Mouse (Mus musculus): Measurements from ENCODE around the gene Spem1. TPM values are rescaled to one million over a fixed set of nuclear protein-coding genes. Genes with fewer than 3 reads are reported as not detected.

The Spem1 gene
- total RNA-seq, 2 experiments from 2014 or later: not detected

- no peak for DNase-seq (ENCODE audit: low spot score)
- intact Hi-C loops (cut with DNase I): no loop called here
These were observed 46.3 kb downstream of the Spem1 start for GRCm38 (mm10) chr11:69775716-69776115.

- DNase-seq (ENCODE audit: low spot score): no peak
- intact Hi-C loops (cut with DNase I): no loop called here
These were observed 47.0 kb downstream of the Spem1 start for GRCm38 (mm10) chr11:69774961-69775360.

Other genes starting within 250 kb of the Spem1 start
- 1 to 10 TPM; 4.6 to 6.1 TPM for gene Wrap53, start 241.9 kb downstream of the Spem1 start, total RNA-seq (2021)
- 10 to 100 TPM; 16.9 to 17.9 TPM for gene Trp53, start 241.8 kb downstream of the Spem1 start, total RNA-seq (2021)
- 10 to 100 TPM; 18.0 to 25.8 TPM for gene Atp1b2, start 216.2 kb downstream of the Spem1 start, total RNA-seq (2021)
- not detected for gene Shbg, start 204.3 kb downstream of the Spem1 start, total RNA-seq (2021)
- gene Sat2, start 200.2 kb downstream of the Spem1 start, total RNA-seq (2021): 1 to 10 TPM; 2.3 to 2.5 TPM
- gene Fxr2, start 189.2 kb downstream of the Spem1 start, total RNA-seq (2021): 10 to 100 TPM; 81.8 to 84.9 TPM
- not detected for gene Sox15, start 166.9 kb downstream of the Spem1 start, total RNA-seq (2021)
- 10 to 100 TPM; 15.2 to 16.5 TPM for gene Mpdu1, start 159.5 kb downstream of the Spem1 start, total RNA-seq (2021)
- gene Cd68, start 156.0 kb downstream of the Spem1 start, total RNA-seq (2021): 1 to 10 TPM; 7.1 to 7.7 TPM
- gene Eif4a1, start 149.8 kb downstream of the Spem1 start, total RNA-seq (2021): 100 to 1,000 TPM; 201 to 206 TPM
- gene Senp3, start 140.1 kb downstream of the Spem1 start, total RNA-seq (2021): 10 to 100 TPM; 31.7 to 33.5 TPM
- 1 to 10 TPM; 1.6 to 2.1 TPM for gene Tnfsf13, start 136.4 kb downstream of the Spem1 start, total RNA-seq (2021)
- 10 to 100 TPM; 14.5 to 16.4 TPM for gene Tnfsf12, start 126.3 kb downstream of the Spem1 start, total RNA-seq (2021)
- 1 to 10 TPM; 3.2 to 4.5 TPM for gene Tnfsfm13, start 126.1 kb downstream of the Spem1 start, total RNA-seq (2021)
- 10 to 100 TPM; 28.6 to 30.4 TPM for gene Polr2a, start 63.5 kb downstream of the Spem1 start, total RNA-seq (2021)
- not detected for gene Slc35g3, start 60.2 kb downstream of the Spem1 start, total RNA-seq (2021)
- gene Zbtb4, start 56.3 kb downstream of the Spem1 start, total RNA-seq (2021): 10 to 100 TPM; 33.3 to 39.6 TPM
- 1 to 10 TPM; 4.8 to 5.0 TPM for gene Chrnb1, start 26.2 kb downstream of the Spem1 start, total RNA-seq (2021)
- 1 to 10 TPM; 2.2 to 2.4 TPM for gene Fgf11, start 20.3 kb downstream of the Spem1 start, total RNA-seq (2021)
- under 1 TPM; 0.26 to 0.45 TPM for gene Tmem102, start 16.6 kb downstream of the Spem1 start, total RNA-seq (2021)
- gene Gm39566, start 6.9 kb downstream of the Spem1 start, total RNA-seq (2021): not detected
- gene Spem2, start 3.7 kb downstream of the Spem1 start, total RNA-seq (2021): not detected
- 1 to 10 TPM; 4.4 to 5.4 TPM for gene Nlgn2, start 15.6 kb upstream of the Spem1 start, total RNA-seq (2021)
- gene Tmem256, start 16.3 kb upstream of the Spem1 start, total RNA-seq (2021): 100 to 1,000 TPM; 186 to 199 TPM
- 10 to 100 TPM; 24.4 to 24.9 TPM for gene Plscr3, start 24.2 kb upstream of the Spem1 start, total RNA-seq (2021)
- under 1 TPM in 1 of 2 experiments, not detected in 1; 0.14 TPM for gene Tnk1, start 36.5 kb upstream of the Spem1 start, total RNA-seq (2021)
- not detected for gene Tmem95, start 55.8 kb upstream of the Spem1 start, total RNA-seq (2021)
- gene Kctd11, start 59.2 kb upstream of the Spem1 start, total RNA-seq (2021): 1 to 10 TPM; 2.5 to 3.5 TPM
- 1 to 10 TPM in 1 of 2 experiments, under 1 TPM in 1; 0.88 to 1.1 TPM for gene Acap1, start 73.4 kb upstream of the Spem1 start, total RNA-seq (2021)
- gene 2810408A11Rik, start 78.8 kb upstream of the Spem1 start, total RNA-seq (2021): under 1 TPM; 0.17 to 0.23 TPM
- 10 to 100 TPM; 44.9 to 46.0 TPM for gene Neurl4, start 78.9 kb upstream of the Spem1 start, total RNA-seq (2021)
- 10 to 100 TPM; 24.1 to 26.7 TPM for gene Gps2, start 91.7 kb upstream of the Spem1 start, total RNA-seq (2021)
- 100 to 1,000 TPM; 427 TPM for gene Eif5a, start 99.8 kb upstream of the Spem1 start, total RNA-seq (2021)
- 10 to 100 TPM; 18.8 to 23.4 TPM for gene Ybx2, start 113.6 kb upstream of the Spem1 start, total RNA-seq (2021)
- gene Slc2a4, start 126.0 kb upstream of the Spem1 start, total RNA-seq (2021): 100 to 1,000 TPM; 325 to 365 TPM
- not detected for gene Cldn7, start 142.6 kb upstream of the Spem1 start, total RNA-seq (2021)
- 100 to 1,000 TPM; 149 to 180 TPM for gene Ctdnep1, start 159.0 kb upstream of the Spem1 start, total RNA-seq (2021)
- 10 to 100 TPM; 48.3 to 51.5 TPM for gene Elp5, start 160.3 kb upstream of the Spem1 start, total RNA-seq (2021)
- 100 to 1,000 TPM; 274 to 291 TPM for gene Gabarap, start 169.0 kb upstream of the Spem1 start, total RNA-seq (2021)
- 10 to 100 TPM; 22.6 to 25.3 TPM for gene Phf23, start 173.6 kb upstream of the Spem1 start, total RNA-seq (2021)
- gene Dvl2, start 178.4 kb upstream of the Spem1 start, total RNA-seq (2021): 1 to 10 TPM; 3.9 to 5.2 TPM
- gene Acadvl, start 193.2 kb upstream of the Spem1 start, total RNA-seq (2021): 1,000 to 10,000 TPM; 1,206 to 1,290 TPM
- 1 to 10 TPM; 6.6 to 8.1 TPM for gene Dlg4, start 194.8 kb upstream of the Spem1 start, total RNA-seq (2021)
- gene Asgr1, start 231.9 kb upstream of the Spem1 start, total RNA-seq (2021): not detected

All from heart, postnatal 25 days (tissue).